ENCODE assay signal across 11 mouse cellular contexts in the genomic region with DNA sequence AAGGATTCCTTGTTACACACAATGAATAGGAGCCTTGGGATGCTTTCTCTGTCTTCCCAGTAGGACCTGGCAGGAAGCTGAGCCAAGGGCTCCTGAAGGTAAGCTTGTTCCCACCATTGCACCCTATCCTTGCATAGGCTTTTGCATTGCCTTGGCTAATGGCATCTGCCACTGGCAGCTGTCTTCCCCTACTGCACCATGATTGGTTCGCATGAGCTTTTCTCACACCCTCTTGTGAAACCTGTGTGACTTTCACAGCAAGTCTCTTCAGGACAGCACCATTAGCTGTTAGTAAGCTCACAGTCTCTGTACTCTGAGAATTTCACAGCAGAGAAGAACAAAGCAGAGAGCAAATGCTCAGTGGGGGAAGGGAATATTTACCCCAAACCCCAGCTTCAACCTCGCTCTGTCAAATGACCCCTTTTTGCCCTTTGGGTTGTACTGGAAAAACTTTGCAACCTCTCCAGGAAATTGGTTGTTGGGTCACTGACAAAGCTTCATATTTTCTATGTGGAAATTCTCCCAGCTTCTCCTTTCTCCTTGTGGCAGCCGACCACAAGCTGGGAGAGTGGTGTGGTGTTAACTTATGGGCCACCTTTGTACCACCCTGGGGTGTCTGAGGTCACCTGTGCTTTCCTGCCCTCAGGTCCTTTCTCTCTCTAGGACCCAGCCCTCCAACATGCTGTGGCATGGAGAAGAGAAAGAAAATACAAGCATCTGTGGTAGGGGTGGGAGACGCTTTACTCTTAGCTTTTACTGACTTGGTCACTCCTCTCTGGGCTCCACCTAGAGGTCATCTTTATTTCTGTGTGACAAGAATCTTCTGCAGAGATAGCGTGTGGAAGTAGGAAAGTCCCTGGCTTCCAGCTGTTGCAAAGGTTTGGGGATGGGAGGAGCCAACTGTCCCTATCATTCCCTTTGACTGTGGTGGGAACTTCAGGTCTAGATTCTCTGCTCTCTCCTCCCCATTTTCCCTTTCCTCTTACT. TPM values are rescaled to one million over a fixed set of nuclear protein-coding genes. Genes with fewer than 3 reads are reported as not detected.
DNase-seq lines count a peak whose midpoint lies in the region; ATAC-seq and TF ChIP-seq lines count a peak whose summit lies in the region.
"Had no signal": no experiment of that assay in that cellular context is flagged by ENCODE, and none has a peak within 500 bp of the region (broad histone marks: within the 10 kb centered on the region; RNA-seq: fewer than 3 reads in every experiment).

No protein-coding gene starts in this region.

- H3K4me2 ChIP-seq in hindbrain, embryonic 11.5 days (replicated peaks; ENCODE audit: low read depth, low read length): no peak overlapping the region
- H3K4me2 ChIP-seq in hindbrain, embryonic 12.5 days (replicated peaks): no peak overlapping the region
- H3K4me2 ChIP-seq in lung, postnatal 0 days (replicated peaks; ENCODE audit: low read depth, low read length): no peak overlapping the region
- no peak overlapping the region for H3K4me2 ChIP-seq in neural tube, embryonic 12.5 days (replicated peaks)

- no peaks in the 10 kb centered on the region for H3K4me1 ChIP-seq in hindbrain, embryonic 11.5 days (replicated peaks; ENCODE audit: control insufficient read depth, insufficient read depth, low read length)
- H3K4me1 ChIP-seq in hindbrain, embryonic 12.5 days: 0 out of 2 replicates have a peak, but pooled peaks cover 3% of the 10 kb centered on the region
- H3K4me1 ChIP-seq in lung, postnatal 0 days (ENCODE audit: insufficient read depth, low read depth, low read length): no peaks in the 10 kb centered on the region
- H3K4me1 ChIP-seq in neural tube, embryonic 12.5 days: no peaks in the 10 kb centered on the region
- H3K4me1 ChIP-seq: liver, embryonic 13.5 days had no signal

- no peak overlapping the region for H3K27ac ChIP-seq in hindbrain, embryonic 11.5 days (ENCODE audit: low read depth, low read length)
- no peak overlapping the region for H3K27ac ChIP-seq in hindbrain, embryonic 12.5 days
- no peak overlapping the region for H3K27ac ChIP-seq in lung, postnatal 0 days (ENCODE audit: low read length)
- no peak overlapping the region for H3K27ac ChIP-seq in neural tube, embryonic 12.5 days
- H3K27ac ChIP-seq: forebrain, embryonic 12.5 days; liver, embryonic 13.5 days had no signal

- H3K36me3 ChIP-seq in hindbrain, embryonic 11.5 days (ENCODE audit: control insufficient read depth, insufficient read depth, low read length): no peaks in the 10 kb centered on the region
- H3K36me3 ChIP-seq in hindbrain, embryonic 12.5 days: no peaks in the 10 kb centered on the region
- H3K36me3 ChIP-seq in lung, postnatal 0 days (ENCODE audit: insufficient read depth, low read length): no peaks in the 10 kb centered on the region
- no peaks in the 10 kb centered on the region for H3K36me3 ChIP-seq in neural tube, embryonic 12.5 days
- H3K36me3 ChIP-seq: forebrain, embryonic 12.5 days; liver, embryonic 13.5 days had no signal

- no peaks in the 10 kb centered on the region for H3K27me3 ChIP-seq in hindbrain, embryonic 11.5 days (ENCODE audit: control insufficient read depth, insufficient read depth, low read length)
- H3K27me3 ChIP-seq in hindbrain, embryonic 12.5 days: peaks cover 3% of the 10 kb centered on the region; the same call in 1 of the 2 replicates
- H3K27me3 ChIP-seq in lung, postnatal 0 days (replicated peaks; ENCODE audit: insufficient read depth, low read length): no peaks in the 10 kb centered on the region
- H3K27me3 ChIP-seq in neural tube, embryonic 12.5 days (replicated peaks): no peaks in the 10 kb centered on the region
- H3K27me3 ChIP-seq: liver, embryonic 13.5 days had no signal

- peak; percentile 33; the same call in 1 of the 2 replicates for TF ChIP-seq CTCF in lung, postnatal 0 days (IDR thresholded peaks at IDR 0.05)

- no peak for ATAC-seq in hindbrain, embryonic 11.5 days (ENCODE audit: low FRiP score)
- no peak for ATAC-seq in hindbrain, embryonic 12.5 days (ENCODE audit: low FRiP score)
- ATAC-seq in lung, postnatal 0 days: no peak
- ATAC-seq in neural tube, embryonic 12.5 days (ENCODE audit: low FRiP score, low read depth): 0 out of 2 replicates have a peak, but pooled peaks have one; percentile 26

- TF ChIP-seq EP300 in lung, postnatal 0 days (IDR thresholded peaks at IDR 0.05): no peak

- no peaks in the 10 kb centered on the region for H3K9me3 ChIP-seq in hindbrain, embryonic 11.5 days (ENCODE audit: control insufficient read depth, low read length)
- H3K9me3 ChIP-seq in hindbrain, embryonic 12.5 days (replicated peaks): no peaks in the 10 kb centered on the region
- H3K9me3 ChIP-seq in lung, postnatal 0 days (ENCODE audit: low read length): no peaks in the 10 kb centered on the region
- no peaks in the 10 kb centered on the region for H3K9me3 ChIP-seq in neural tube, embryonic 12.5 days
- H3K9me3 ChIP-seq: forebrain, embryonic 12.5 days; liver, embryonic 13.5 days had no signal

- no peak overlapping the region for H3K9ac ChIP-seq in hindbrain, embryonic 11.5 days (ENCODE audit: low read depth, low read length)
- H3K9ac ChIP-seq in hindbrain, embryonic 12.5 days: no peak overlapping the region
- H3K9ac ChIP-seq in lung, postnatal 0 days (replicated peaks; ENCODE audit: low read depth): no peak overlapping the region
- no peak overlapping the region for H3K9ac ChIP-seq in neural tube, embryonic 12.5 days
- H3K9ac ChIP-seq: liver, embryonic 13.5 days had no signal

- no peak overlapping the region for H3K4me3 ChIP-seq in hindbrain, embryonic 11.5 days (ENCODE audit: low read depth, low read length)
- no peak overlapping the region for H3K4me3 ChIP-seq in hindbrain, embryonic 12.5 days
- H3K4me3 ChIP-seq in lung, postnatal 0 days (ENCODE audit: low read depth, low read length): no peak overlapping the region
- no peak overlapping the region for H3K4me3 ChIP-seq in neural tube, embryonic 12.5 days
- H3K4me3 ChIP-seq: forebrain, embryonic 12.5 days; liver, embryonic 13.5 days had no signal

- DNase-seq in adrenal gland, postnatal 10 days: peak; percentile 9
- DNase-seq in adrenal gland, adult 18-20 months (ENCODE audit: low spot score in 2 of 2): no peak
- peak; percentile 5 for DNase-seq in hindbrain, embryonic 11.5 days (ENCODE audit: low spot score)
- peak; percentile 33 for DNase-seq in lung, postnatal 0 days (ENCODE audit: low spot score)
- DNase-seq in lung, adult 18-20 months: no peak
- no peak for DNase-seq in B cell, adult 2 months

- 59% methylated on average over 5 of the region's 5 CpGs for WGBS in hindbrain, embryonic 11.5 days
- 49% methylated on average over 5 of the region's 5 CpGs for WGBS in hindbrain, embryonic 12.5 days
- 19% methylated on average over 5 of the region's 5 CpGs for WGBS in lung, postnatal 0 days
- 53% methylated on average over 5 of the region's 5 CpGs for WGBS in neural tube, embryonic 12.5 days

RNA-seq across cellular contexts. Expression of a gene that starts 26.8 kb away (rescaled TPM):
- total RNA-seq in adrenal gland, postnatal 10 days (2021): 1 to 10 TPM; 4.8 to 7.9 TPM
- 1 to 10 TPM; 3.2 to 8.9 TPM for total RNA-seq in adrenal gland, adult 18-20 months (2021)
- 0.22 and 0.38 TPM in 2 replicates for polyA plus RNA-seq in hindbrain, embryonic 11.5 days (2014; fragmentation: Nextera tagmentation; extraction: Ambion mirVana)
- polyA plus RNA-seq in hindbrain, embryonic 12.5 days (2016; fragmentation: Nextera tagmentation; extraction: Ambion mirVana): 0.79 and 0.98 TPM in 2 replicates
- polyA plus RNA-seq in lung, postnatal 0 days (2015; fragmentation: Nextera tagmentation; extraction: Ambion mirVana): 8.8 and 11.0 TPM in 2 replicates
- 1.1 TPM in 2 replicates for polyA plus RNA-seq in neural tube, embryonic 12.5 days (2016; fragmentation: Nextera tagmentation; extraction: Ambion mirVana)

RNA-seq across cellular contexts. Expression of a gene that starts 31.1 kb away (rescaled TPM):
- not detected for total RNA-seq in adrenal gland, postnatal 10 days (2021)
- total RNA-seq in adrenal gland, adult 18-20 months (2021): not detected
- not detected in 2 replicates for polyA plus RNA-seq in hindbrain, embryonic 11.5 days (2014; fragmentation: Nextera tagmentation; extraction: Ambion mirVana)
- not detected in 2 replicates for polyA plus RNA-seq in hindbrain, embryonic 12.5 days (2016; fragmentation: Nextera tagmentation; extraction: Ambion mirVana)
- polyA plus RNA-seq in lung, postnatal 0 days (2015; fragmentation: Nextera tagmentation; extraction: Ambion mirVana): not detected in 2 replicates
- not detected in 2 replicates for polyA plus RNA-seq in neural tube, embryonic 12.5 days (2016; fragmentation: Nextera tagmentation; extraction: Ambion mirVana)
- polyA plus RNA-seq: forebrain, embryonic 12.5 days; intestine, embryonic 14.5 days; liver, embryonic 13.5 days had no signal

Comparison
In these comparisons a context has a peak if more than half of its experiments do, and no peak if none do; other contexts are left out.
1. DNase-seq: peak in adrenal gland, postnatal 10 days (single experiment), hindbrain, embryonic 11.5 days (single experiment) and lung, postnatal 0 days (single experiment); none in adrenal gland, adult 18-20 months (0 of 2), lung, adult 18-20 months (0 of 2) and B cell, adult 2 months (0 of 2).